Mouse (Mus musculus) neural tube, embryonic 10.5 days (tissue): Measurements from ENCODE around the gene Hpd.
"Not testable (repeated sequence)": the region's sequence is repeated elsewhere in the genome, so short reads cannot be mapped to it uniquely, and the experiment has no call there.

Source experiments
- DNase-seq: peaks from one replicate; pipeline ENCODE4 v3.0.0-alpha.2; 2017; ENCODE audit warnings: low spot score; ENCODE audit errors: extremely low spot score

The Hpd gene

GRCm38 (mm10) chr5:123182651-123183050 is at the start of gene Hpd:
TSS of gene Hpd (minus strand) at chr5:123182727.
- no peak for DNase-seq

- DNase-seq, result no peak
Measured at GRCm38 (mm10) chr5:123232180-123232579, 49.7 kb upstream of the Hpd start.

GRCm38 (mm10) chr5:123229296-123229695 is 46.8 kb upstream of the Hpd start:
- DNase-seq, result no peak

GRCm38 (mm10) chr5:123228524-123228922 is 46.0 kb upstream of the Hpd start:
- no peak for DNase-seq

GRCm38 (mm10) chr5:123227762-123228523 is 45.4 kb upstream of the Hpd start:
- DNase-seq, result peak; percentile 92

- DNase-seq, result no peak
Measured at GRCm38 (mm10) chr5:123226851-123227250, 44.3 kb upstream of the Hpd start.

- DNase-seq, result not testable (repeated sequence)
Measured at GRCm38 (mm10) chr5:123223861-123224260, 41.3 kb upstream of the Hpd start.

GRCm38 (mm10) chr5:123223051-123223410 is 40.5 kb upstream of the Hpd start:
- DNase-seq, result no peak

GRCm38 (mm10) chr5:123222346-123223050 is 40.0 kb upstream of the Hpd start:
- DNase-seq, result not testable (repeated sequence)

GRCm38 (mm10) chr5:123203591-123203990 is 21.1 kb upstream of the Hpd start:
- DNase-seq, result not testable (repeated sequence)

GRCm38 (mm10) chr5:123202771-123203170 is 20.2 kb upstream of the Hpd start:
- not testable (repeated sequence) for DNase-seq

- DNase-seq, result no peak
Measured at GRCm38 (mm10) chr5:123201987-123202386, 19.5 kb upstream of the Hpd start.

- DNase-seq, result no peak
Measured at GRCm38 (mm10) chr5:123201523-123201892, 19.0 kb upstream of the Hpd start.

GRCm38 (mm10) chr5:123200816-123201522 is 18.4 kb upstream of the Hpd start:
- not testable (repeated sequence) for DNase-seq

GRCm38 (mm10) chr5:123198523-123198922 is 16.0 kb upstream of the Hpd start:
- DNase-seq, result no peak

- DNase-seq, result no peak
Measured at GRCm38 (mm10) chr5:123196746-123197145, 14.2 kb upstream of the Hpd start.

GRCm38 (mm10) chr5:123195500-123196000 is 13.0 kb upstream of the Hpd start:
- no peak for DNase-seq

GRCm38 (mm10) chr5:123194856-123195255 is 12.3 kb upstream of the Hpd start:
- DNase-seq, result no peak

GRCm38 (mm10) chr5:123193436-123193835 is 10.9 kb upstream of the Hpd start:
- DNase-seq, result no peak

GRCm38 (mm10) chr5:123192606-123193150 is 10.2 kb upstream of the Hpd start:
- no peak for DNase-seq

GRCm38 (mm10) chr5:123191427-123191826 is 8.9 kb upstream of the Hpd start:
- DNase-seq, result no peak

- no peak for DNase-seq
Measured at GRCm38 (mm10) chr5:123190912-123191311, 8.4 kb upstream of the Hpd start.
